Mouse (Mus musculus) cerebellum, postnatal 25 days (tissue): Measurements from ENCODE around the gene Sirt5.

Experiments
- DNase-seq, 2 experiments: peaks; one replicate each; pipeline ENCODE4 v3.0.0; 2021; ENCODE audit warnings: mixed read lengths in 2 of 2

Sirt5 gene

DNA sequence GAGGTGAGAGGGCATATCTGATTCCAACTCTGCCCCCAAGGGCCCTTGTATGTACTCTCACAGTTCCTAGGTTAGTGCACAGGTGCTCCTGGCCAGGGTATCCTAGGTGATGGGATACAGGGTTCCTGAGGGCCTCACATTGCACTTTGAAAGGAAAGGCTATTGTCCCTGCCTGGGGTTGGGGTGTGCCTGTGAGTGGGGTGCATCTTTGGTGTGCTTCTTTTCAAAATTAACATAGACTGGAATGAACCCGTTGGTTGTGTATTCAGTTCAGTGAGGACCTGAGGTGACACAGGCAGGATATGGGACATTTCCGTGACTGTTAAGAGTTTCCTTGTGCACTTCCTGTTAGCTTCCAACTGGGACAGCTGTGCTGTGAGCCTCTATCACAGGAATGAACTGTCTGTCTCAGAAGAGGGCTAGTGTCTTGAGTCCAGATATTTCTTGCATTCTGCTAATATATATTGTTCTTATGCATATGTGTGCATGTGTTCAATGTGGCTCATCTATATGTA is 9.7 kb downstream of the Sirt5 start:
- DNase-seq, result no peak

DNA sequence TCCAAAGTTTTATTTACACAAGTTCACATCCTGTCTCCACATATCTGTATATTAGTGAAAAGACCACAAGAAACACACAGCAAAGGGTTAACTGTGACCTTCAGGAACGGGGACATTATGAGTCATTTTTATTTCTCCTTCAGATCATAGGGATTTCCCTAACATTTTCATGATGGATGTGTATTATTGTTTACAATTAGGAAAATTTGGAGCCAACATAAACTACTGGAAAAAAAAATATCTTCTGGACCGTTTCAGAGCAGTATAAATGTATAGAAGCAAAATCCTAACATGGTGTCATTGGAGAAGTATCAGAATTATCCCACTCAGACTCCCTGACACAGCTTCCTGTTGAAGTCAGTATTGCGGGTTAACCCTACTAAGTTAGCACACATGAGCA is 14.7 kb downstream of the Sirt5 start:
- no peak for DNase-seq

DNA sequence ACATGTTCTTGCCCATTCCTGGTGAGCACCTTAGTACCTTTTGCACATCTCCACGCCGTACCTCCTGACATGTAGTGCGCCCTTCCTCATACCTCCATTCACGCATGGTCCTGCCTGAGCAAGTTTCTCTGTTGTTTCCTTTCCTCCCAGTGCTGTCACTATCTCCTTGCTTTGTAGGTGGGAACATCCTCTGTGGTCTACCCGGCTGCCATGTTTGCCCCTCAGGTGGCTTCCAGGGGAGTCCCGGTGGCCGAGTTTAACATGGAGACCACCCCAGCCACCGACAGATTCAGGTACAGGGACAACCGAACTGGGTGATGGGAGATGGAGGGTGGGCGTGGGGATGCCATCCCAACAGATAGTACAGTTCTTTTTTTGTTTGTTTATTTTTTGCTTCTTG is 20.0 kb downstream of the Sirt5 start:
- no peak for DNase-seq

DNA sequence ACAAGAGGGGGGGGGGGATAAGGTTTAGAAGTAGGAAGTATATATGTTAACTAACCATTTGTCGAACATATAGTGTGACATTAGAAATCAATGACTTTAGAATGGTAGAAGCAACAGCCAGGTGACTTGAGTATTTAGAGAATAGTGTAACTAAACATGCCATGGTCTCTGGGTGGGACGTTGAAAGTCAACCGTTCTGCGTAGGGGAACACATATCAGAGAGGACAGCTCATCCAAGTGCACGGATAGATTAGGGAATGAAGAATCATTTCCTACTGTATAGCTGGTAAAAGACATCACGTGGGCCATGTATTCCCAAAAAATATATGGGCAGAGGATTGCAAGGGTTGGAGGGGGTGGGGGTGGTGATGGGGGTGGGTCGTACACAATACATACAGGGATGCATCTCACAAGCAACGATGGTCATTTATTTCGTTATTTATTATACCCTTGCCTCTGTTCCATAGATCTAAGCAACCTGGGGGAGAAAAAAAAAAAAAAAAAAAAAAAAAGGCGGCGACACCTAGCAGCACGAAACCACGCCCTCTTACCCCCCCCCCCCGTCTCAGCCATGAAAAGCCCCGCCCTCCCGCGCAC is 32.5 kb downstream of the Sirt5 start:
- DNase-seq, result no peak

DNA sequence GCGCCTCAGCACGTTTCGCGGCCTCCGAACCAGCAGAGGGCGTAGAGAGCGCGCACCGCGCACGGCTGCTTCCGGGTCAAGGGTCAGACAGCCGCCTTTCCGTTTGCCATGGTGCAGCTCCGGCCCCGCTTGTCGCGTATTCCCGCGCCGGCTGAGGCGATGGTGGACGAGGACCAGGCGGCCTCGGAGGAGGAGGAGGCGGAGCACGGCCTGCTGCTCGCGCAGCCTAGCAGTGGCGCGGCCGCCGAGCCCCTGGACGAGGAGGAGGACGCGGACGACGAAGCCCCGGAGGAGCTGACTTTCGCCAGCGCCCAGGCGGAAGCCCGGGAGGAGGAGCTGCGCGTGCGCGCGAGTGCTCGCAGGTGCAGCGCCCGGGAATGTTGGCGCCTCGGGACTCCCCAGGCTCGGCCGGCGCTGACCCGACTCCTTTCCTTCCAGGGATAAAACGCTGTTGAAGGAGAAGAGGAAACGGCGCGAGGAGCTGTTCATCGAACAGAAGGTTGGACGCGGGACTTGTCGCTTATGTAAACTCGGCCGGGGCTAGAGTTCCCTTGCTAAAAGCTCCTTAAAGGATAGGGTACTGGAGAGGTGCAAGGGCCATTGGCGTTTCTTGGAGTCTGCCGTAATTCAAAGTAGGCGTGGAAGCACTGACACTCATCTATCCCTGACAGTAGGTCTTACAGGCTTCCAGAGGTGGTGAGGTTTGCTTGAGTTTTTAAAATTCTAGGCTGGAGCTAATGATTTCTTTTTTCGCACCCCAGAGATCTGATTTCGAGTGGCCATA is 33.2 kb downstream of the Sirt5 start, which contains the start of gene Nol7:
Gene Nol7 (plus strand): TSS at position 94 of the 784 bp plus-strand sequence.
- DNase-seq, result peak; percentile 99

DNA sequence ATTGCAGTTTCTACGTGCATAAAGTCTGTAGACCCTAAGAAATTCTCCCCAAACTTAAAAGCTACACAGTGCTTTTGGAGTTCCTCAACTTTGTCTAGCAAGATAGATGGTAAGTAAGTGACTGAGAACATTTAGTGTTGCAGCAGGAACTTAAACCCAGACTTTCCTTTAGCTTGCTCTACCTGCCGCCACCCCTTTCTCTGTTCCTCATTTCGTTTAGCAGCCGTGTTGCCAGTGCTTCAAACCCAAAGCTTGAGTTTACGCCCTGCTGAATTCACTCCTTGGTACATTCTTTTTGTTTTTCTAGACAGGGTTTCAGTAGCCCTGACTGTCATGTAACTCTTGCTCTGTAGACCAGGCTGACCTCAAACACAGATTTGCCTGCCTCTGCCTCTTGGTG is 34.3 kb downstream of the Sirt5 start:
- no peak for DNase-seq

DNA sequence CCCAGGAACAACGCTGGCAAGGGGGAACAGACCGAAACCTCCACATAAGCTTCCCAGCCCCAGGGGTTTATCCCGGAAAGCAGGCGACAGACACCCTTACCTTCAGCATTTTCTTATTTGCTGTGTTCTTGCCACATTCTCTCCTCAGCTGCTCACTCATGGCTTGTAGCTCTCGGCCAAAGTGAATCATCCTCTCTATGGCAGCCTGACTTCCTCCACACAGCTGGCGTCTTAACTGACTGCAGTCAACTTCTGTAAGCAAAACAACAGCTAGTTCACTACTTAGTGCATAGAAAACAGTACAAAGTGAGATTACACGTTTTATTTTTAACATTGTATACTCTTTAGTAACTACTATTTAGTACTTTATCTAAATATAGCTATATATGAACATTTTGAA is 47.0 kb downstream of the Sirt5 start:
- no peak for DNase-seq

DNA sequence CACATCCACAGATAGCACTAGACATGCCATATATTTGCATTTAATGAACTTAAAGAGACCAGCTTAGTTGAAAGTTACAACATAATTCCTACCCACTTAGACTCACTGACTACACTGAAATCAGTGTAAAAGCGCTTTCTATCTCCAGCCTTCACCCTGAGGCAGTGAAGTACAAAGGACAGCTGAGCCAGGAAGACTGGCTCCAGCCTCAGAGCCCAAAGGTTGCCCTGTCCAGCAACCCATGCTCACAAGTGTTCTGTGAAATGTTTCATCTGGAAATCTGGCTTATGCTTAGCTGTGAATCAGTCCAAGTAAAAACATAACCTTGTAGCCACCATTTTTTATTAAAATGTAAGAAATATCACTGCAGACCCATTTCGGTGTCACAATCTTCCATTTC is 48.3 kb downstream of the Sirt5 start:
- DNase-seq, result no peak

DNA sequence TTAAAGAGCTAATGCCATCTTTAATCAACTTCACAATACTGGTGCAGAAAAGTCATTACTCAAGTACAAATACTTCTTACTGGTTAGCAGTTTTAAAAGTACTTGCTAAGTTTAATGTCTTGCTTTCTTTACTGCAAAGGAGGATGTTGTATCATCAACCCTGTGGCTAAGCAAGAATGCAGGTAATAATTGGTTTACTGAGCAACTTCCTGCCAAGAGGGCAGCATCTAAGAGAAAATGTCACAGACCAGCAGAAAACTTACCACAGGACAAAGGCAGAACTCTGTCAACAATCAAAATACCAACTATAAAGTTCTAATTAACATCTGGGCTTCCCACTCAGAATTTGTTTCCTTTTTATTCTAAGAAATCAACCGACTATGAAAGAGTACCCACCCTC is 50.0 kb downstream of the Sirt5 start:
- DNase-seq, result no peak

DNA sequence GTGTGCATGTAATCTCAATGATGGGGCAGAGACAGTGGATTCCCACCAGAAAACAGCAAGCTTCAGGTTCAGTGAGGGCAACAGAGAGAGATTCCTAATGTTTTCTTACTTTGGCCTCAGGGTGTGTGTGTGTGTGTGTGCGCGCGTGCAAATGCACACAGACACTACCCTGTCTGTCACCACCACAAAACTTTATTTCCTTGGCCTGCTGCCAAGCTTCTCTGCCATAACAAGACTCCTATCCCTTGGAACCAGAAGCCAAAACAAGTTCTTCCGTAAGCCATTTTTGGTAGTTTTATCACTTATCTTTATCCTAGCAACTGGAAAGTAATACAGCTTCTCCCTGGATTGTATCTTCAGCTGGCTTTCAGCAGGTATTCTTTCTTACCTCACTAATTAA is 63.1 kb downstream of the Sirt5 start:
- no peak for DNase-seq

DNA sequence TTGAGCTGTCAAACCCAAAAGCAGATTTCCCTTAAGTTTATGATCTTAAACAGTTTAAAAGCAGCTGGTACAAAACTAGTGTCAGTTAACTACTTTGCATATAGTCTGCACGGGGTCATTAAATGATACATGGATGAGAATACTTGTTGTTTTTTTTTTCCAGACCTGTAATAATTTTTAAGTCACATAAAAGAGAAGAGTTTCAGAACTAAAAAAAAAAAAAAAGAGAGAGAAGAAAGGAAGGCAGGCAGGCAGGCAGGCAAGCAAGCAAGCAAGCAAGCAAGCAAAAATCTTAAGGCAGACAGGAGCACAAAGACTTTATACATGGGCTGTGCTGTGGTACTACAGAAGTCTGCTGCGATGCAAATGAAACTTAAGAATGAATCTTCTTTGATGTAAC is 68.1 kb downstream of the Sirt5 start:
- no peak for DNase-seq

DNA sequence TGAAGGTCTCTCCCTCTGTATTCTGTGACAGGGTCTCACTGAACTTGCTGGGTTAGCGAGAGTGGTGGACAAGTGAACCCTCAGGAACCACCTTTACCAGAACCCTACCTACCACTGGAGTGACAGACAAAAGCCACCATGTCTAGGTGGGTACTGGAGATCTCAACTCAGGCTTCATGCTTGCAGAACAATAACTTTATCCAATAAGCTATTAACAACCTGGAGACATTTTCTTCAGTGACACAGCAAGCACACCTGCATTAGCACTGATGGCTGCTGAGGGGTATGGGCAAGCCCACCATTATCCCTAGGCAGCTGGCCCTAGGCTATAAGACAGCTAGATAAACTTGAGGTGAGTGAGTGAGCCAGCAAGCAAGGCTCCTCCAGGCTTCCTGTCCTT is 75.1 kb downstream of the Sirt5 start:
- DNase-seq, result no peak

DNA sequence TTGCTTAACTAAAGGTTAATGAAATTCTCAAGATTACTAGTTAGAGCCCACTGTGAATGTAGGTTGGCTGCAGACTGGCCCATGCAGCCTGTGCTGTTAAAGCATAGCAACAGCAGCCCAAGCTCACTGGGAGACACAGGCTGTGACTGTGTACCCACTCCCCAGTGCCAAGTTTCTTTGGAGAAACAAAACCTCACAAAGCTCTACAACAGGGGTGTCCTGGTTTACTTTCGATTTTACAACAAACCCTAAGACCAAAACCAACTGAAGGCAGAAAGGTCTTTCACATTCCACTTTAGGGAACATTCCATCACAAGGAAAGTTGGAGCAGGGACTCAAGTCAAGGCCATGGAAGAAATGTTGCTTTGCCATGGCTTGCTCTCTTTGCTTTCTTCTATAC is 77.3 kb downstream of the Sirt5 start:
- no peak for DNase-seq

DNA sequence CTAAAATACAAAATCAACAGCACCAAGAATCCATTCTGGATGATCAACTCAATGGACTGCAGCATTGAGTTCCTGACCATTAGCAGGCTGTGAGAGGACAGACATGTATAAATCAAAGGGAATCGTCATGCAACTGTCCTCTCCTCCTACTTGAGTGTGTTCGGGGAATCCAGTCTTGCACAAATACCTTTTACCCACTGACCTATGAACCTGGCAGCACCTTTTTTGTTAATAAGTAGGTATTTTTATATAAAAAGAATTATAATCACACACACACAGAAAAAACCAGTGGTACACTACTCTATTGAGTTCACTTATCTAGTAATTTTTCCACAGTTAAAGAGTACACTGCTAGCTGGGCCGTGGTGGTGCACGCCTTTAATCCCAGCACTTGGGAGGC is 78.4 kb downstream of the Sirt5 start:
- DNase-seq, result no peak

DNA sequence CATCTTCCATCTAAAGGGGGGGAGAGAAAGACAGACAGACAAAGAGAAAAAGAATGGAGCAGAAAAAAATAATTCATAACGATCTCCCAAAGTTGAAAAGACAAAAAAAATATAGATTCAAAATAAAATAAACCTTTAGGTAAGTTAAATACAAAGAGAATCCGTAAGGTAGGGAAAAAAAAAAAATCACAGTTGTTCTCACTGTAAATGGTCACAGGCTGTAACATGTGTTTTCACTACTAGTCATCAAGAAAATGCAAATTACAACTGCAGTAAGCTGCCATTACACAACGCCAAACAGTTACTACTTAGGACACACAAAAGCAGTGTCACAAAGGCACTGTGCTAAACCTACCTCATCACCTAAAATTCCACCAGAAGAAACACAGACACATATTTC is 79.4 kb downstream of the Sirt5 start:
- DNase-seq, result no peak
